Mouse (Mus musculus) adrenal gland, adult 2 months (tissue): Measurements from ENCODE around the gene Ccdc47. TPM values are rescaled to one million over a fixed set of nuclear protein-coding genes. Genes with fewer than 3 reads are reported as not detected.
A peak's percentile ranks its signal among the peaks of the same experiment; 100 is the strongest.

Experiments
- DNase-seq: peaks from one replicate; pipeline ENCODE4 v3.0.0; 2021
- polyA plus RNA-seq: library from polyadenylated mRNA; depleted of rRNA; stranded (reverse); fragments of >200 nt; gene quantifications from 2 replicates; pipeline ENCODE4 v1.2.3, GENCODE M21; 2012; rRNA removed
- total RNA-seq, 2 experiments: library from RNA; stranded (reverse); gene quantifications; 2 replicates each; pipeline ENCODE4 v1.2.3; 2021

Ccdc47 gene
- total and polyA plus RNA-seq, 3 experiments, result 9.5 to 112 (median 104) TPM

DNA sequence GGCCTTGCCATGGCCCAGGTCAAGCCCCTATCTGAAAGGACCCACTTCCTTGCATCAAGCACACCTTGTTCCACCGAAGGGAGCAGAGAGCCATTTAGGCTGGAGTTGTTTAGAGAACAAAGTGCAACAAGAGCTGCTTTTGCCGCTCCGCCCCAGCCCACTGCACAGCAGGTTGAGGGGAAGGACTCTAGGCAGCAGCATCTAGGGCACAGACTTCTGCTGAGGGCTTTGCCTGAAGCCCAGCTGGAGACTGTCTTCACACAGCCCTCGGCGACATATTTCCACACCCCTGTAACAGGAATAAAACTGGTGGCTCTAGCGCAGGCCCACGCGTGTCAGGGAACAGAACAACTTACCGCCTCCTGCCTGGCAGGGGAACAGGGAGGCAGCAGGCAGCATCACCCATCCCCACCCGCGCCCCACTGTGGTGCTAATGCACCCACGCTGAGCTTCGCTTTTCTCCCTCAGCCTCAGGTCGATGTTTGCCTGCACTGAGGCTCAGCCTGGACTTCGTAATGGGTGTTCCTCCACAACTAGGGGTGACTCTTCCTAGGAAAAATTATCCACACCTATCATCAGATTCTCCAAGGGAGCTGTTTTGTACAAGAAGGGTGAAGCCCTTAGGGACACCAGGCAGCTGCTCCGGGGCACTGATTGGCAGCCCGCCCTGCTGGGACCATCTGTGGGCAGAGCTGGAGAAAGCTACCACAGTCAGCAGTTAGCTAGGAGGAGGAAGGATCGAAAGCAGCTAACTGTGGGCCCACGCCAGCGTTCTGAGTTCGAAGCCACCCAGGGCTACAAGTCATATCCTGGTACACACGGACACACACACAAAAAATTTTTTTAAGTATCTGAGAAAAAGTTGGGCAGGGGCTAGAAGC, 55.1 kb downstream of the Ccdc47 start, which contains the start of the genes Gm10840 and Limd2:
Gm10840 (plus strand) TSS at position 10 of the 881 bp plus-strand sequence.
Limd2 (minus strand) TSS at position 20 of the 881 bp plus-strand sequence.
- DNase-seq, result peak; percentile 26

DNA sequence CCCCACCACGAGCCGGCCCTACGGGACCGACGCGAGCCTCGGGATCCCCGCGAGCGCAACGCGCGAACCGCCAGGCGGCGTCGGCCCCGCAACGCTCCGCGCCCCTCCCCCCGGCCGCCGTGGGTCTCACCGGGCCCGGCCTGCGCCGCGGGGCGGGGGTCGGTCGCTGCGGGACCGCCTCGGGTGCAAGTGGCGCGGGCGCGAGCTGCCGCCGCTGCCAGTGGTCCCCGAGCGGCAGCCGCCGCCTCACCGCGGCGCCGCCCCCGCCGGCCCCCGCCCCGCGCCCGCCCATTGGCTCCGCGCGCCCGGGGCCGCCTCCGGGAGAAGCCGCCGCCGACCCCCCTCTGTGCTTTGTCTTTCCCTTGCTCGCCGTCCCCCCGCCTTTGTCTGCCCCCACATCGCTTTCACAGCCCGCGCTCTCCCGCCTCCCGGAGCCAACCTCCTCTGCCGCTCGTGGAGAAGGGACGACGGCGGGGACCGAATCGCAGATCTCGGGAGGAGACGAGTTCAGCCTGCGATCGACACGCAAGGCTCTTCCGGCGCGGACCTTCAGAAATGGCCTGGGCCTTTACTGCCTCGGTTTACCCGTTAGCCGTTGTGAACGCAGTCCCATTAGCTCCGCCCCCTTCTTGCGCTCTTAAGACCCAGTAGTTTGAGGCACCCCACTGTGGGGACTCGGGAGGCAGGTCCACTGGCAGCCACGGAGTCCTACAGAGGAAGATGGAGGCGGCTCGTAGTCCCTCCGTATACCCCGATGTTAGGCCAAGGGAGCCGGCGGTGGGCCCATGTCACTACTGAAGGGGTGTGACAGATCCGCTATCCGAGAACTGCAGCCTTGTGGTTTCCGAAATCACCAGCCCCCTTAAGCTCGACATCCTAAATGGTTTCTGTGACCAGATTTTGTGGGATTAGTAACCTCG, 56.0 kb downstream of the Ccdc47 start:
- DNase-seq, result peak; percentile 88

- DNase-seq, result peak; percentile 36
Observed at GRCm38 (mm10) chr11:106159216-106159920, 56.8 kb downstream of the Ccdc47 start.

- DNase-seq, result no peak
Observed at GRCm38 (mm10) chr11:106158930-106159215, 57.3 kb downstream of the Ccdc47 start.

- peak; percentile 37 for DNase-seq
Observed at GRCm38 (mm10) chr11:106158081-106158929, 57.8 kb downstream of the Ccdc47 start.

GRCm38 (mm10) chr11:106157154-106157553, 59.0 kb downstream of the Ccdc47 start:
- DNase-seq, result no peak

DNA sequence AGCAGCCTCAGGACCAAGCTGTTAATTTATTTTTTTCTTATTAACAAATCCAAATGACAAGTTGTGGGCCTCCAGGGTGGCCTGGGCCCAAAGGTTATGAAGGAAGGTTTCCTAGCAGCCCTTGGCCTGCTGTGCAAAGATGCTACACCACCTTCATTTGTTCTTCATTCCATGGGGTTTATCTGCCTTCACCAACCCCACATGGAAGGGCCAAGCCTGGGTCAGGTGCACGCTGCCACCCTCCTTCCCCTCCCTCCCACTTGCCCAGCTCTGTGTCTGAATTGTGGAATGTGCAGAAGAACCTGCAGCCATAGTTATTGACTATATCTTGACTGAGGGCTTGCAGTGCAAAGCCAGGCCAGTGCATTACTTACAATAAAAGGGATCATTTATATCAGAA, 59.9 kb downstream of the Ccdc47 start:
- no peak for DNase-seq

- DNase-seq, result no peak
Observed at GRCm38 (mm10) chr11:106155761-106156160, 60.4 kb downstream of the Ccdc47 start.

GRCm38 (mm10) chr11:106154770-106155169, 61.4 kb downstream of the Ccdc47 start:
- no peak for DNase-seq

DNA sequence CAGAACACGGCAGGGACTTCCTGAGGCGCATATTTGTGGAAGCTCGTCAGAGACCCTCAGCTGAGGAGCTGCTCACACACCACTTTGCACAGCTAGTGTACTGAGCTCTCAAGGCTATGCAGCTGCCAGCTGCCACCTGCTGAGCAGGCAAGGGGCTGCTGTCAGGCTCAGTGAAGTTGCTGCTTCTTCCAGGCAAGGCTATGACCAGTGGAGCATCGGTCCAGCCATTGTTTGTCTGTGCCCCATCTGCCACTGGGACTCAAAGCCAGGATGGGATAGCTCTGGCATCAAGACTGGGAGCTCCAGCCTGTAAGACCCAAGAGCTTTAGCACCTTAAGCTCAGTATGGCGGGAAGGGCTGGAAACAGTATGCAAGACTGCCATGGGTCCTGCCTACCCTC, 62.1 kb downstream of the Ccdc47 start:
- no peak for DNase-seq

GRCm38 (mm10) chr11:106152132-106152531, 64.0 kb downstream of the Ccdc47 start:
- no peak for DNase-seq

- no peak for DNase-seq
Observed at GRCm38 (mm10) chr11:106151219-106151618, 64.9 kb downstream of the Ccdc47 start.

Other genes starting within 250 kb of the Ccdc47 start
- gene Ace, start 248.4 kb downstream of the Ccdc47 start, total RNA-seq, result 10 to 100 TPM in 1 of 2 experiments, 1 to 10 TPM in 1; 9.3 to 15.9 TPM
- gene Ace, start 248.4 kb downstream of the Ccdc47 start, polyA plus RNA-seq, result 8.3 and 11.8 TPM in 2 replicates
- gene Ace3, start 221.7 kb downstream of the Ccdc47 start, total RNA-seq, result not detected
- gene Ace3, start 221.7 kb downstream of the Ccdc47 start, polyA plus RNA-seq, result not detected in 2 replicates
- gene Kcnh6, start 208.2 kb downstream of the Ccdc47 start, total RNA-seq, result under 1 TPM; 0.07 to 0.14 TPM
- 0.46 and 0.48 TPM in 2 replicates for gene Kcnh6, start 208.2 kb downstream of the Ccdc47 start, polyA plus RNA-seq
- gene Dcaf7, start 179.5 kb downstream of the Ccdc47 start, total RNA-seq, result 10 to 100 TPM; 39.6 to 57.8 TPM
- 80.6 and 81.8 TPM in 2 replicates for gene Dcaf7, start 179.5 kb downstream of the Ccdc47 start, polyA plus RNA-seq
- gene Taco1, start 150.3 kb downstream of the Ccdc47 start, total RNA-seq, result 10 to 100 TPM; 25.8 to 37.8 TPM
- gene Taco1, start 150.3 kb downstream of the Ccdc47 start, polyA plus RNA-seq, result 17.4 and 17.5 TPM in 2 replicates
- 10 to 100 TPM; 32.0 to 39.7 TPM for gene Map3k3, start 131.7 kb downstream of the Ccdc47 start, total RNA-seq
- gene Map3k3, start 131.7 kb downstream of the Ccdc47 start, polyA plus RNA-seq, result 19.9 and 20.8 TPM in 2 replicates
- gene Gm10840, start 55.5 kb downstream of the Ccdc47 start, total RNA-seq, result not detected
- gene Gm10840, start 55.5 kb downstream of the Ccdc47 start, polyA plus RNA-seq, result not detected in 2 replicates
- gene Limd2, start 55.5 kb downstream of the Ccdc47 start, total RNA-seq, result 10 to 100 TPM in 1 of 2 experiments, 1 to 10 TPM in 1; 9.5 to 17.1 TPM
- 18.1 and 20.0 TPM in 2 replicates for gene Limd2, start 55.5 kb downstream of the Ccdc47 start, polyA plus RNA-seq
- 10 to 100 TPM; 14.9 to 16.1 TPM for gene Strada, start 14.2 kb downstream of the Ccdc47 start, total RNA-seq
- gene Strada, start 14.2 kb downstream of the Ccdc47 start, polyA plus RNA-seq, result 18.8 and 20.6 TPM in 2 replicates
- 10 to 100 TPM; 46.6 to 51.0 TPM for gene Ddx42, start 582 bp upstream of the Ccdc47 start, total RNA-seq
- 7.0 and 9.2 TPM in 2 replicates for gene Ddx42, start 582 bp upstream of the Ccdc47 start, polyA plus RNA-seq
- 10 to 100 TPM; 49.8 to 53.1 TPM for gene Ftsj3, start 39.7 kb upstream of the Ccdc47 start, total RNA-seq
- 16.2 and 22.5 TPM in 2 replicates for gene Ftsj3, start 39.7 kb upstream of the Ccdc47 start, polyA plus RNA-seq
- 100 to 1,000 TPM; 138 to 164 TPM for gene Psmc5, start 39.8 kb upstream of the Ccdc47 start, total RNA-seq
- 12.4 and 12.9 TPM in 2 replicates for gene Psmc5, start 39.8 kb upstream of the Ccdc47 start, polyA plus RNA-seq
- gene Smarcd2, start 56.6 kb upstream of the Ccdc47 start, total RNA-seq, result 10 to 100 TPM; 64.5 to 80.6 TPM
- gene Smarcd2, start 56.6 kb upstream of the Ccdc47 start, polyA plus RNA-seq, result 112 and 121 TPM in 2 replicates
- gene Tcam1, start 60.3 kb upstream of the Ccdc47 start, total RNA-seq, result under 1 TPM; 0.10 to 0.26 TPM
- gene Tcam1, start 60.3 kb upstream of the Ccdc47 start, polyA plus RNA-seq, result not detected in 2 replicates
- gene Gh, start 85.5 kb upstream of the Ccdc47 start, total RNA-seq, result not detected
- gene Gh, start 85.5 kb upstream of the Ccdc47 start, polyA plus RNA-seq, result not detected in 2 replicates
- under 1 TPM; 0.79 to 0.81 TPM for gene Cd79b, start 98.4 kb upstream of the Ccdc47 start, total RNA-seq
- 0.93 and 1.1 TPM in 2 replicates for gene Cd79b, start 98.4 kb upstream of the Ccdc47 start, polyA plus RNA-seq
- gene Scn4a, start 136.9 kb upstream of the Ccdc47 start, total RNA-seq, result under 1 TPM; 0.07 to 0.09 TPM
- 0.01 and 0.15 TPM in 2 replicates for gene Scn4a, start 136.9 kb upstream of the Ccdc47 start, polyA plus RNA-seq
- gene Prr29, start 149.1 kb upstream of the Ccdc47 start, total RNA-seq, result not detected
- gene Prr29, start 149.1 kb upstream of the Ccdc47 start, polyA plus RNA-seq, result not detected in 2 replicates
- 10 to 100 TPM; 11.9 to 16.2 TPM for gene Icam2, start 171.7 kb upstream of the Ccdc47 start, total RNA-seq
- gene Icam2, start 171.7 kb upstream of the Ccdc47 start, polyA plus RNA-seq, result 25.0 and 29.8 TPM in 2 replicates